Mouse (Mus musculus): ENCODE data around the gene Stx5a.

Gene Stx5a

GRCm38 (mm10) chr19:8798264-8798946, 57.2 kb downstream of the Stx5a start, which contains the start of gene Polr2g:
Gene Polr2g, minus strand, starts transcription at chr19:8798577.
- peak; percentile 95 for DNase-seq (ENCODE audit: low read depth, low spot score)

GRCm38 (mm10) chr19:8798947-8799315, 57.7 kb downstream of the Stx5a start:
- DNase-seq (ENCODE audit: low read depth, low spot score), result peak; percentile 21

- DNase-seq (ENCODE audit: low read depth, low spot score), result peak; percentile 98
Observed at GRCm38 (mm10) chr19:8802130-8802821, 61.1 kb downstream of the Stx5a start, which contains the start of gene Zbtb3. Gene Zbtb3, plus strand, starts transcription at chr19:8802555.

GRCm38 (mm10) chr19:8803204-8803780, 62.1 kb downstream of the Stx5a start:
- no peak for DNase-seq (ENCODE audit: low read depth, low spot score)

GRCm38 (mm10) chr19:8803879-8804660, 62.9 kb downstream of the Stx5a start:
- DNase-seq (ENCODE audit: low read depth, low spot score), result no peak

Measured in A20 (cell line).